Mouse (Mus musculus): ENCODE data around the gene Jazf1. TPM values are rescaled to one million over a fixed set of nuclear protein-coding genes. Genes with fewer than 3 reads are reported as not detected.
A peak's percentile ranks its signal among the peaks of the same experiment; 100 is the strongest.

The Jazf1 gene
- polyA plus RNA-seq, 1 experiment from 2014 or later, result 59.3 TPM

GRCm38 (mm10) chr6:53017357-53018205 lies 50.9 kb downstream of the Jazf1 start:
- Histone ChIP-seq H3K4me3 (ENCODE audit: low read depth, low read length) (no peak overlapping the region), H3K9me3 (replicated peaks; ENCODE audit: control insufficient read depth, low read length, poor library complexity, severe bottlenecking) (no peaks in the 10 kb centered on the region), H3K36me3 (ENCODE audit: control insufficient read depth, insufficient read depth, low read length) (no peaks in the 10 kb centered on the region), H3K9ac (ENCODE audit: low read depth, low read length) (no peak overlapping the region), H3K27ac (ENCODE audit: low read length) (no peak overlapping the region), H3K4me1 (ENCODE audit: control insufficient read depth, insufficient read depth, low read length) (peaks cover 8% of the 10 kb centered on the region), H3K27me3 (ENCODE audit: control insufficient read depth, insufficient read depth, low read depth, low read length) (no peaks in the 10 kb centered on the region), H3K4me2 (ENCODE audit: low read length) (no peak overlapping the region)
- WGBS, result 42% methylated on average over 4 of the region's 4 CpGs
- no peak for ATAC-seq

- H3K9ac ChIP-seq (ENCODE audit: low read depth, low read length), result no peak overlapping the region
- 56% methylated on average over 9 of the region's 9 CpGs for WGBS
- H3K36me3 ChIP-seq (ENCODE audit: control insufficient read depth, insufficient read depth, low read length), result no peaks in the 10 kb centered on the region
- peak overlapping the region; percentile 74 for H3K27ac ChIP-seq (ENCODE audit: low read length)
- no peak overlapping the region for H3K4me2 ChIP-seq (ENCODE audit: low read length)
- H3K4me1 ChIP-seq (ENCODE audit: control insufficient read depth, insufficient read depth, low read length), result peaks cover 4% of the 10 kb centered on the region
- H3K9me3 ChIP-seq (replicated peaks; ENCODE audit: control insufficient read depth, low read length, poor library complexity, severe bottlenecking), result no peaks in the 10 kb centered on the region
- no peak overlapping the region for H3K4me3 ChIP-seq (ENCODE audit: low read depth, low read length)
- peak; percentile 58; the same call in 1 of the 2 replicates for ATAC-seq
- H3K27me3 ChIP-seq (ENCODE audit: control insufficient read depth, insufficient read depth, low read depth, low read length), result no peaks in the 10 kb centered on the region
These were observed 53.7 kb downstream of the Jazf1 start for GRCm38 (mm10) chr6:53014460-53015455.

GRCm38 (mm10) chr6:53010286-53010685 lies 58.1 kb downstream of the Jazf1 start:
- Histone ChIP-seq H3K4me3 (ENCODE audit: low read depth, low read length) (no peak overlapping the region), H3K9ac (ENCODE audit: low read depth, low read length) (no peak overlapping the region), H3K27me3 (ENCODE audit: control insufficient read depth, insufficient read depth, low read depth, low read length) (no peaks in the 10 kb centered on the region), H3K9me3 (replicated peaks; ENCODE audit: control insufficient read depth, low read length, poor library complexity, severe bottlenecking) (no peaks in the 10 kb centered on the region), H3K4me2 (ENCODE audit: low read length) (no peak overlapping the region), H3K36me3 (ENCODE audit: control insufficient read depth, insufficient read depth, low read length) (no peaks in the 10 kb centered on the region), H3K4me1 (ENCODE audit: control insufficient read depth, insufficient read depth, low read length) (peaks cover 4% of the 10 kb centered on the region), H3K27ac (ENCODE audit: low read length) (no peak overlapping the region)
- 78% methylated on average over 2 of the region's 2 CpGs for WGBS
- ATAC-seq, result no peak

- Histone ChIP-seq H3K27me3 (ENCODE audit: control insufficient read depth, insufficient read depth, low read depth, low read length) (no peaks in the 10 kb centered on the region), H3K27ac (ENCODE audit: low read length) (no peak overlapping the region), H3K9ac (ENCODE audit: low read depth, low read length) (no peak overlapping the region), H3K9me3 (replicated peaks; ENCODE audit: control insufficient read depth, low read length, poor library complexity, severe bottlenecking) (no peaks in the 10 kb centered on the region), H3K4me2 (ENCODE audit: low read length) (no peak overlapping the region), H3K36me3 (ENCODE audit: control insufficient read depth, insufficient read depth, low read length) (no peaks in the 10 kb centered on the region), H3K4me1 (ENCODE audit: control insufficient read depth, insufficient read depth, low read length) (no peaks in the 10 kb centered on the region), H3K4me3 (ENCODE audit: low read depth, low read length) (no peak overlapping the region)
- 56% methylated on average over 3 of the region's 3 CpGs for WGBS
- ATAC-seq, result no peak
These were observed 62.4 kb downstream of the Jazf1 start for GRCm38 (mm10) chr6:53006032-53006431.

GRCm38 (mm10) chr6:53005544-53005943 lies 62.9 kb downstream of the Jazf1 start:
- no peak for ATAC-seq
- no peak overlapping the region for H3K4me3 ChIP-seq (ENCODE audit: low read depth, low read length)
- H3K27me3 ChIP-seq (ENCODE audit: control insufficient read depth, insufficient read depth, low read depth, low read length), result no peaks in the 10 kb centered on the region
- no peaks in the 10 kb centered on the region for H3K9me3 ChIP-seq (replicated peaks; ENCODE audit: control insufficient read depth, low read length, poor library complexity, severe bottlenecking)
- H3K4me1 ChIP-seq (ENCODE audit: control insufficient read depth, insufficient read depth, low read length), result no peaks in the 10 kb centered on the region
- H3K9ac ChIP-seq (ENCODE audit: low read depth, low read length), result no peak overlapping the region
- 95% methylated on average over 2 of the region's 2 CpGs for WGBS
- H3K4me2 ChIP-seq (ENCODE audit: low read length), result no peak overlapping the region
- H3K27ac ChIP-seq (ENCODE audit: low read length), result no peak overlapping the region
- H3K36me3 ChIP-seq (ENCODE audit: control insufficient read depth, insufficient read depth, low read length), result no peaks in the 10 kb centered on the region

GRCm38 (mm10) chr6:52990816-52991215 lies 77.6 kb downstream of the Jazf1 start:
- Histone ChIP-seq H3K9me3 (replicated peaks; ENCODE audit: control insufficient read depth, low read length, poor library complexity, severe bottlenecking) (no peaks in the 10 kb centered on the region), H3K36me3 (ENCODE audit: control insufficient read depth, insufficient read depth, low read length) (no peaks in the 10 kb centered on the region), H3K27ac (ENCODE audit: low read length) (no peak overlapping the region), H3K4me1 (ENCODE audit: control insufficient read depth, insufficient read depth, low read length) (no peaks in the 10 kb centered on the region), H3K9ac (ENCODE audit: low read depth, low read length) (no peak overlapping the region), H3K4me3 (ENCODE audit: low read depth, low read length) (no peak overlapping the region), H3K27me3 (ENCODE audit: control insufficient read depth, insufficient read depth, low read depth, low read length) (no peaks in the 10 kb centered on the region), H3K4me2 (ENCODE audit: low read length) (no peak overlapping the region)
- WGBS, result 85% methylated on average over 8 of the region's 8 CpGs
- no peak for ATAC-seq

- Histone ChIP-seq H3K27ac (ENCODE audit: low read length) (no peak overlapping the region), H3K4me2 (ENCODE audit: low read length) (no peak overlapping the region), H3K36me3 (ENCODE audit: control insufficient read depth, insufficient read depth, low read length) (no peaks in the 10 kb centered on the region), H3K27me3 (ENCODE audit: control insufficient read depth, insufficient read depth, low read depth, low read length) (no peaks in the 10 kb centered on the region), H3K4me1 (ENCODE audit: control insufficient read depth, insufficient read depth, low read length) (no peaks in the 10 kb centered on the region), H3K9ac (ENCODE audit: low read depth, low read length) (no peak overlapping the region), H3K4me3 (ENCODE audit: low read depth, low read length) (no peak overlapping the region), H3K9me3 (replicated peaks; ENCODE audit: control insufficient read depth, low read length, poor library complexity, severe bottlenecking) (no peaks in the 10 kb centered on the region)
- ATAC-seq, result no peak
- WGBS, result 80% methylated on average over 6 of the region's 6 CpGs
These were observed 80.4 kb downstream of the Jazf1 start for GRCm38 (mm10) chr6:52987905-52988640.

- ATAC-seq, result no peak
- no peak overlapping the region for H3K9ac ChIP-seq (ENCODE audit: low read depth, low read length)
- no peaks in the 10 kb centered on the region for H3K4me1 ChIP-seq (ENCODE audit: control insufficient read depth, insufficient read depth, low read length)
- H3K36me3 ChIP-seq (ENCODE audit: control insufficient read depth, insufficient read depth, low read length), result no peaks in the 10 kb centered on the region
- H3K4me3 ChIP-seq (ENCODE audit: low read depth, low read length), result no peak overlapping the region
- no peaks in the 10 kb centered on the region for H3K27me3 ChIP-seq (ENCODE audit: control insufficient read depth, insufficient read depth, low read depth, low read length)
- 60% methylated on average over 4 of the region's 4 CpGs for whole genome bisulfite sequencing
- no peak overlapping the region for H3K27ac ChIP-seq (ENCODE audit: low read length)
- no peak overlapping the region for H3K4me2 ChIP-seq (ENCODE audit: low read length)
- no peaks in the 10 kb centered on the region for H3K9me3 ChIP-seq (replicated peaks; ENCODE audit: control insufficient read depth, low read length, poor library complexity, severe bottlenecking)
These were observed 81.0 kb downstream of the Jazf1 start for GRCm38 (mm10) chr6:52987391-52987790.
